Mouse (Mus musculus): ENCODE data around the gene Usp18.

Gene Usp18

DNA sequence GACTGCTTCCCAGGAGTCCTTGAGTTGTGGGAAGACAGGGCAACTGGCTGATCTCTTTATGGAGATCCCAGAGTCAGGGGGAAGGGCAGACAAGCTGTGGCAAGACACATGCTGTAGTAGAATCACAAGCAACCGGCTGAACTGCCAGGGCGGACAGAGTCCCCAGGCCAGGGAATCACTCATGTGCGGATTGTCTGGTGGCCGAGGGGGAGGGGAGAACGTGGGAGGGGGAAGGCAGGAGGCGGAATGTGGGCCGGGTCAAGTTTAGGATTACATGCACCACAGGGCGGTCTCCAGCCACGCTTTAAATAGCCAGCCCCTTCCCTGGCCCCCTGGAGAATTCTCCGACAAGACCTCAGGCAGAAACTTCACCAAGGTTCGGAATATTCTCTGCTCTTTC lies 54.2 kb downstream of the Usp18 start, which contains the start of gene Slc6a13:
Slc6a13 (plus strand) TSS at position 274 of the 400 bp plus-strand sequence.
- no peak for ATAC-seq (ENCODE audit: insufficient number of reproducible peaks, low FRiP score, low TSS enrichment)

DNA sequence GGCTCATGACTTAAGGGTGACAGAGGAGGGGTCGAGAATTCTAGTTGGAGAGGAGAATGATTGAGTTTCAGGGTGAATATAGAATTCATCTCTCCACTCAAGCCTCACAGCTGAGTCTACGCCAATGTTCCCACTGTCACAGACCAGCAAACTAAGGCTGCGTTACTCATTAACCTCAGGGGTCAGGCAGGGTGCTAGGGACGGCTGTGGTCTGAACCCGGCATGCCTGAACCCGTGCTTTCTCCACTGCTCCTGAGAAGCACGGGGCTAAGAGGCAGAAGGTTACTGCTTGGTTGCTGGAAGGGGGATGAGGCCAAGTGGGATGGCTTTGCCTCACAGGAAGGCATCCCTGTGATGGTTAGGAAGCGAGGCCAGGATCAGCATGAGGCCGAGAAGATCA lies 54.8 kb downstream of the Usp18 start:
- no peak for ATAC-seq (ENCODE audit: insufficient number of reproducible peaks, low FRiP score, low TSS enrichment)

DNA sequence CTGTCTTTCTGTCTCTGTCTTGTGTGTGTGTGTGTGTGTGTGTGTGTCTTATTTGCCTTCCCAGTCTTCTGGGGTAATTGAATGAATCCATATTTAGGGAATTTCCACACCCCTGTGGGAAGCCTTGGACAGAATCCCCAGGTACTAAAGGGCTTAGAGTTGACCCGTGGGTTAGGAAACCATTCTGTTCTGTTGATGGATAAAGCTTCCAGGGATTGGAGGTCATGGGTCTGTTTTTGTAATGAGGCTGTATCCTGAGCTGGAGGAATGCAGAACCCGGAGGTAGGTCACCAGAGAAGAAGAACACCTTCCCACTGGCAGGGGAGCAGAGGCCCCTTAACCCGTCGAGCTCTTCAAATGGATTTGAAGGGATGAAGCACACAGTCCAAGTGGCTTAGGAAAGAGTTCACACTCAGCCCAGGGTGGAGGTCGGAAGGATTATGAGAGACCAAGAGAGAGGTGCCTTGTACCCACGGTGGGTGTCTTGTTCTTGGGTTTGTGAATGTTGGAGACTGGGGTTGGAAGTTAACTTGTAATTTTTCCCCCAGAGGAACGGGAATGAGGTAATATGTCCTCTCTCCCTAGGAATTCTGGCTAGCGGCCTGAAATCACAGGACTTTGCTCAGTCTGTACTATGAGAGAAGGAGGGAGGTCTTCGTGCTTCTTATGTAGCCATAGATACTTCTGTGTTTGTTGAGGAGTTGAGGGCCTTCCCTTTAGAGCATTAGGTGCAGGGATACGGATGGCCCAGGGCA lies 57.9 kb downstream of the Usp18 start:
- no peak for ATAC-seq (ENCODE audit: insufficient number of reproducible peaks, low FRiP score, low TSS enrichment)

DNA sequence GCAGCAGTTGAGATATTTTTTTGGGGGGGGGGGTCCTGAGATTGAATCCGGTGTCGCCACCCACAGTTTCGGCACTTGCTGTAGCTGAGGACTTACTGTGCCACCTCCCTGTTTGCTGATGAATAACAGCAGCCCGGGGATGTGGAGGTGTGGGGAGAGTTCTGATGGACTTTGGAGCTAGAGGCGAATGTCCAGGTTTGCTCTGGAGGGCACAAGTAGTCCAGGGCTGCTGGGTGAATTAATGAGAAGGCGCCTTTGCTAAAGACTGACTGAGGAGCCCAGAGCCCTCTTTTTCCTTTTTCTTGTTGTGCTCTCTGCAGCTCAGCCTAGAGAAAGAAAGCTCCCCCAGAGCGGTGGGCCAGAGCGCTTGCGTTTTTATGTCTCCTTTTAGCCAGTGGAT lies 58.9 kb downstream of the Usp18 start:
- ATAC-seq (ENCODE audit: insufficient number of reproducible peaks, low FRiP score, low TSS enrichment), result no peak

DNA sequence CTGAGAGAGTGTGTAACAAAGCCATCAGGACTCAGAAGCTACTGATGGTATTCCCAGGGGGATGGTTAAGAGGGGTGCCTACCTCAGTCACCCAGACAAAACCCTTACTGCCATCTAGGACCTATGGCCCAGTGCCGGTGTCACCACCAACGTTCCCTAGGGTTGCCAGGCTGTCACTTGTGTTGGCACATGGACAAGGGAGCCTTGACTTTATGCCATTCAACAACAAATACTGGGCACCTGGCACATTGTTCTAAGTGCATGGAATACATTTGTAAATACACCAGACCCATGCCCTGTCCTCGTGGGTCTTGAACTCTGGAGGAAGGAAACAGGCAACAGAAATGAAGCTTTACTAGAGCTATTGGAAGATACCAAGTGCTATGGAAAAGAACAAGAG lies 59.9 kb downstream of the Usp18 start:
- ATAC-seq (ENCODE audit: insufficient number of reproducible peaks, low FRiP score, low TSS enrichment), result no peak

DNA sequence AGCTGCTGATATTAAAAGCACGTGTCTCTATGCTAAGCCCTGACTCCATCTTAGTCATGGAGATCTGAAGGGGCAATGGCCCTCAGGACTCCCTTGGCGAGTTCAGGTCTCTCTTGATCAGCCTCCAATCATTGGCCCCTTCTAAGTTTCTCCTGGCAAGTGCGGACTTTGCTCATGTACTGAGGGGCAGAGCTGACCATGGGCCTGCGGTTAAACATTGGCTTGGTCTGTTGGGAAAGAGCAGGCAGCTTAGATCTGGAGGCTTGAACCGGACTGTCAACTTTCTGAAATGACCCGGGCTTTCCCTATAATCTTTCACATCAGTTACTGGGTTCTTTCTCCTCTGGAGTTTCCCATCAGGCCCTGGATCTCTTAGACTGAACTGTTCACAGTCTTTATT lies 65.3 kb downstream of the Usp18 start:
- no peak for ATAC-seq (ENCODE audit: insufficient number of reproducible peaks, low FRiP score, low TSS enrichment)

DNA sequence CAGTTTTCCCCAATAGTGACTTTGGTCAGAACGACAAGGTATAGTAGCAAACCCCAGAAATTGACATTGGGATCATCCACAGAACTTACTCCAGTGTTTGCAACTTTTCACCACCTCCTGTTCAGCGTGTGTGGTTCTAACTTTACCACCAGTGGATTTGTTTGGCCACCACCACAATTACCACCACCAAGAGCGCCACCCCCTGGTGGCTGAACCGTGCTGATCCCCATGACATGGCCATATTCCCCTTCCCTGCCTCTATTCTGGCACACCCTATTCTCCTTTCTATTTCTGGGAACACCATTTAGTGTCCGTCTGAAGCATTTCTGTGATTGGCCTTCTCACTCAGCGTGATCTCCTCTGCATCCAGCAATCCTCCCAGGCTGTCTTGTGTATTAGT lies 73.4 kb downstream of the Usp18 start:
- no peak for ATAC-seq (ENCODE audit: insufficient number of reproducible peaks, low FRiP score, low TSS enrichment)

Measured in cerebellum, adult (tissue).